Mouse (Mus musculus): ENCODE results near the gene Pcsk6.
"Not testable (repeated sequence)": the region's sequence is repeated elsewhere in the genome, so short reads cannot be mapped to it uniquely, and the experiment has no call there.

Pcsk6 gene

GRCm38 (mm10) chr7:65884928-65885327 lies 23.4 kb downstream of the Pcsk6 start:
- DNase-seq: no peak

- no peak for DNase-seq
Measured at GRCm38 (mm10) chr7:65885819-65886218, 24.3 kb downstream of the Pcsk6 start.

DNA sequence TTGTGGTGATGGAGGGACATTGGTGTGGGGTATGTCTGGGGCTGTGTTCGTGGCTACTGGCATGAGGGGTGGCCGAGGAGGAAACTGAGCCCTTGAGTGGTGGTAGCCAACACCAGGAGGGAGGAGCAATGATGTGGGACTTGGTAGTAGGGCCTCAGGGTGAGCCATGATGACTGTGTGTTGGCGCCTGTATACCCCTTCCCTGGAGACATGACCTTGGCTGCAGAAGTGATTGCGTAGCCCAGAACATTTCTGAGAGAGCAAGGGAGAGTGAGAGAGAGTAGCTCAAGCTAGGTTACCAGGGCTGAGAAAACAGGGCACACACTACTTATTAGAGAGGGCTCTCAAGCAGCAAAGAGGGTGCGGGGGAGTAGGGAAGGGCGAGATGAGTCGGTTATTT lies 30.3 kb downstream of the Pcsk6 start:
- no peak for DNase-seq

GRCm38 (mm10) chr7:65892264-65892828 lies 30.8 kb downstream of the Pcsk6 start:
- no peak for DNase-seq

DNA sequence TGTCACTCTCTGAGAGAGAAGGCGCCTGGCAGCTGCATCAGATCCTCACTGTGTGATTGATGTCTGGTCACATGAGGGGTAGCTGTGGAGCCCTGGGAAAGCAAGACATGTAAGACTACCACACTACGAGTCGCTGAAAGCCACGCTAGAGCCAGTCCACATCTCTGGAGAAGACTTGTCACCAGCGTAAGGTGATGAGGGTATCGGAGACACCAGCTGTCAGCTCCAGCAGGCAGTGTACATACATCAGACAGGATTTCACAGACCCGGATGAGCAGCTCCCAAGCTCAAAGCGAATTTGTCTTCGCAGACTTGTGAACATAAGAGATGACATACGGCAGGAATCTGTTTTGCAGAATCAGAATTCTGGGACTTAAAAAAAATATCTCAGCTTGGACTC lies 32.0 kb downstream of the Pcsk6 start:
- DNase-seq: no peak

- no peak for DNase-seq
Measured at GRCm38 (mm10) chr7:65895262-65895661, 33.7 kb downstream of the Pcsk6 start.

GRCm38 (mm10) chr7:65901231-65901630 lies 39.7 kb downstream of the Pcsk6 start:
- no peak for DNase-seq

DNA sequence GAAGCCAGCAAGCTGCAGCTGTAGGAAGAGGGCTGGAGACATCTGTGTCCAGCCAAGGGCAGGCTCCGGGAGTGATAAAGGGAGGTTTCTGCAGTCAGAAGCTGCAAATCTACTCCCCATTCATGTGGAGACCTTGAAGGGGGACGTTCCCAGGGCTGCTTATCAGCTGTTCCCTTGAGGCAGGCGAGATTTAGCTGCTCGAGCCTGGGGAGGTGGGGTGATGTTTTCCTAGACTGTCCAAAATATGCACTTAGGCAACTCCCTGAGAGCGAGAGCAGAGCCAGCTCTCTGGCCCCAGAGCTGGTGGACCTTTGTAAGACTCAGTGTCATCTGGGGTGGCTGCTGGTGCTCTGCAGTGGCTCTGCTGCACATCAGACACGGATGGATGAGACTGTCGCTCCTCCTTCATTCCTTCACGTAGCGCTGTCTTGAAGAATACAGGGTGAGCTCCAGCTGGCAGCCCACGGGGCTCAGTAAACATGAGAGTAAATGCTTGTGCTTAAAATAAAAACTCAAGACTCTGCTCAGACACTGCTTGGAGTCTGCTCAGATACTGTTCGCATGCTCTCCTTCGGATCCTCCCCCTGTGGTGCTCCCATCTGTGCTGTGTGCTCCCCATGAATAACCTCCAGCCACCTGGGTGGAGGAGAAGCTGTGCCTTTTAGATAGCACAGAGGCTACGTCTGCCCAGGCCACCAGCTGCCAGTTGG lies 41.1 kb downstream of the Pcsk6 start:
- DNase-seq: peak; percentile 18

- DNase-seq: no peak
Measured at GRCm38 (mm10) chr7:65903456-65903855, 41.9 kb downstream of the Pcsk6 start.

DNA sequence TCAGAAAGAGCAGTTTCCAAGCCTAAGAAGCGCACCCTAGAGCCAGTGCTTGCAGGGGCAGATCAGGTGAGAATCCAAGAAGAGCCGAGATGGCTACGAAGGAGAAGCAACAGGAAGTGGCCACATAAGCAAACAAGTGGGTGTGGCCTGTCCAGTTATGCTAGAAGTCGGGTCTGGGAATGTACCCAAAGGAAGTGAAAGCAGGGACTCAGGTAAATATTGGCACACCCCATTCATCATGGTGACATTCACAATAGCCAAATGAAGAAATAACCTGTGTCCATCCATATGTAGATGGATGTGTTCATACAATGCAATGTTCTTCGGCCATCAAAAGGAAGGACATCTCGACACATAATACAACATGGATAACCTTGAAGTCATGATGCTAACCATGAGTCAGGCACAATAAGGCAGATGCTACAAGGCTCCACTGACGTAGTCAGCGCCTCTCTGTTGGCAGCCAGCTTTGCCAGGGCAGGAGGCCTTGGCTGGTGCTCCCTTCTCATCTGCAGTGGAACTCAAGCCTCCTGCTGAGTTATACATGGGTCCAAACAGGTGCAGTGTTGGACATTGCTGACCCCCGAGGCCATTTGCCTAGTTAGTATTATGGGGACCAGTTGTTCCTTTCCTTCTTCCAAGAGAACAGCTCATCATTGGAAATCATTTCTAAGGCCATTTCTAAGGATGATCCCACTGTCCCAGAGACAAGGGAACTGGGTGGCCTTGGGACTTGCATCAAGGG lies 45.2 kb downstream of the Pcsk6 start:
- DNase-seq: no peak

GRCm38 (mm10) chr7:65909343-65910127 lies 48.0 kb downstream of the Pcsk6 start:
- no peak for DNase-seq

GRCm38 (mm10) chr7:65913088-65913610 lies 51.6 kb downstream of the Pcsk6 start:
- DNase-seq: no peak

DNA sequence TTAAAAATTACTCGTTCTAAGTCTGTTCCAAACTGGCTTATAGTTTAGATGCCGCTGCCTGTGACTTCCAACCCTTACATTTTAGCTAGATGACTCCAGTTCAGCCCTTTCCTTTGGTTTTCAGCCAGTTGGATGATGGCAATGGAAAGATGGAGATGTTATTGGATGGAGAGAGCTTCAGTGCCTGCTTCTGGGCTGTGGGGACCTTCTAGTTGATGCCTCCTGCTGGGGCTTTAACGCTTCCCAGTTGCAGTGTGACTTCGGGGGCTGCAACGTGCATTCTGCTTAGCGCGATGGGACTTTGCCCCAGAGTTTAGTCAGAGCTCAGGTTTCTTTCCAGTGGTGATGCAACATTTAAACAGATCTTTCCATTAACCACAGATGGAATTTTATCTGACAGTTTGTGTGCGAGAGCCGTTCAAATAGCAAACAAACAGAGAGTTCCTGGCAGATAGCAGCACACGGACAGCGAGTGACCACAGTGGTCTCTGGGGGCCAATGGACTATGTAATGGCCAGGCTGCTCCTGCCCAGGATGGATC lies 53.3 kb downstream of the Pcsk6 start:
- no peak for DNase-seq

- no peak for DNase-seq
Measured at GRCm38 (mm10) chr7:65915821-65916220, 54.3 kb downstream of the Pcsk6 start.

DNA sequence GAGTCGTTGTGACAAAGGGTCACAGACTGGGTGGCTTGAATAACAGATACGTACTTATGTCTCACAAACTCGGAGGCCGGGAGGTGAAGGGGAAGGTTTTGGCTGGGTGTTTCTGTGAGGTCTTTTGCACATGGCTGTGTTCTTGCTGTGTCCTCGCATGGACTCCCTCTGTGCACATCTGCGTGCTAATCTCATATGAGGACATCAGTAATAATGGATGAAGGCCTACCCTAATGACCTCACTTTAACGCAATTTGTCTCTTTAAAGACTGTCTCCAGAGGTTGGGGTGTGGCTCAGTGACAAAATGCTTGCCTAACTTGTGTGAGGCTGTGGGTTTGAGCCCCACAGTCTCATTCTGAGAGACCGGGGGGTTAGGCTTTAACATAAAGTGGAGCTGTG lies 55.0 kb downstream of the Pcsk6 start:
- no peak for DNase-seq

- DNase-seq: no peak
Measured at GRCm38 (mm10) chr7:65918431-65918830, 56.9 kb downstream of the Pcsk6 start.

- no peak for DNase-seq
Measured at GRCm38 (mm10) chr7:65929398-65929797, 67.9 kb downstream of the Pcsk6 start.

DNA sequence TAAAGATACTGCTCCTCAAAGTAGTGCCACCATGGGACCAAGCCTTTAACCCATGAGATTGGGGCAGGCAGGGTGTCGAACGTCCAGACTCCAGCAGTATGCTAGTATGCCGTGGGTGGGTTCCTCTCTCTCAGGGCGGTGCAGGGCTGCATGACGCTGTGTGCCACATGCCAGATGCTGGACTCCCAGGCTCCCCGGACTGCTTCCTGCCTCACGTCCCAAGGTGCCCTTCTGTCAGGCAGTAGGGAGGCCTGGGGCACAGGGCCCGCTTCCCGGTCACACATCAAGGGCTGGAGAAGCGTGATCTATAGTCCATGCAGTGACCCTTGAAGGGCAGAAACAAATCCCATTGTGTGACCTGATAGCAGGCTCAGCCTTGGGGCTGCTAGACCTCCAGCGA lies 68.9 kb downstream of the Pcsk6 start:
- peak; percentile 38 for DNase-seq

- DNase-seq: not testable (repeated sequence)
Measured at GRCm38 (mm10) chr7:65934238-65934970, 72.9 kb downstream of the Pcsk6 start.

DNA sequence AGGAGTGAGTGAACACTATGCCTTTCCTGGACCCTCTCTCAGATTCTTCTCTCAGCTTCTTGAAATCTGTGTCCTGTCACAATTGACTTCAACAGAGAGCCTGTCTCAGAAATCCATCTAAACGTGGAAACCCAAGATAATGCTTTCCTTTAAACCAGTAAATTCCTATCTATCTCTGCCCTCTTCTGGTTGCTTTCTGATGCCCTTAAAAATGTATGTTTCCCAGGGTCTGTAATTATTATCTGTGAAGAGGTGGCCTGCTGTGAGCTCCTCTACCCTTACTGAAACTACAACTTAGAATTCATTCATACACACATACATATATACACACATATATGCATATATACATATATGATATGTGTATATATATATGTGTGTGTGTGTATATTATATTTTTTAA lies 73.7 kb downstream of the Pcsk6 start:
- no peak for DNase-seq

DNA sequence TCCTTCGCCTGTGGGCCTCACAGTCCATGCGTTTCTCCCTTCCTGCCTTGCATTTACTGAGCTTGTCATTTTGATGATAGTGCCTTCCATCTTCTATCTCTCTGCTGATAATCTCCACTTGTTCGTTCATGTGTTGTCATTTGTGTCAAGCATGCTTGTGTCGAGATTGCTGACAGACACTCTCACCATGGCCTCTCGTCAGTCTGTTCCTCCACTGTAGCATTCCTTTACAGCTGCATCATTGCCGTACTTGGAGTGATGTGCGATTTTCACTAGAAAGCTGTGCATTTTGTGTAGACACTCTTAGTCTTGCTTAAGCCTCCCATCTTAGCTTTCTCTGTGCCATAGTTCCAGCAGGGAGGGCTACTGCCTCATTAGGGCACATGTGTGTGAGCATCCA lies 79.5 kb downstream of the Pcsk6 start:
- DNase-seq: no peak

GRCm38 (mm10) chr7:65945342-65945993 lies 83.9 kb downstream of the Pcsk6 start:
- no peak for DNase-seq
